Mouse (Mus musculus): ENCODE measurements at regions not wholly inside any gene's neighbourhood (a gene's known extent, or its start where the extent isn't known, plus 50 kb on each side); places are given as distances from the start of the nearest gene placed in this dataset.

- no peaks in the 10 kb centered on the region for H3K27me3 ChIP-seq (replicated peaks)
- no peak overlapping the region for H3K9ac ChIP-seq
- H3K4me2 ChIP-seq = no peak overlapping the region
- no peaks in the 10 kb centered on the region for H3K36me3 ChIP-seq (replicated peaks)
- no peak overlapping the region for H3K27ac ChIP-seq
- WGBS = 81% methylated on average over 5 of the region's 5 CpGs
- no peaks in the 10 kb centered on the region for H3K4me1 ChIP-seq
- H3K9me3 ChIP-seq = no peaks in the 10 kb centered on the region
- ATAC-seq (replicated peaks) = no peak
- H3K4me3 ChIP-seq = no peak overlapping the region
Measured at GRCm38 (mm10) chr7:71749886-71750285, 398.6 kb upstream of the Gm10295 start.

DNA sequence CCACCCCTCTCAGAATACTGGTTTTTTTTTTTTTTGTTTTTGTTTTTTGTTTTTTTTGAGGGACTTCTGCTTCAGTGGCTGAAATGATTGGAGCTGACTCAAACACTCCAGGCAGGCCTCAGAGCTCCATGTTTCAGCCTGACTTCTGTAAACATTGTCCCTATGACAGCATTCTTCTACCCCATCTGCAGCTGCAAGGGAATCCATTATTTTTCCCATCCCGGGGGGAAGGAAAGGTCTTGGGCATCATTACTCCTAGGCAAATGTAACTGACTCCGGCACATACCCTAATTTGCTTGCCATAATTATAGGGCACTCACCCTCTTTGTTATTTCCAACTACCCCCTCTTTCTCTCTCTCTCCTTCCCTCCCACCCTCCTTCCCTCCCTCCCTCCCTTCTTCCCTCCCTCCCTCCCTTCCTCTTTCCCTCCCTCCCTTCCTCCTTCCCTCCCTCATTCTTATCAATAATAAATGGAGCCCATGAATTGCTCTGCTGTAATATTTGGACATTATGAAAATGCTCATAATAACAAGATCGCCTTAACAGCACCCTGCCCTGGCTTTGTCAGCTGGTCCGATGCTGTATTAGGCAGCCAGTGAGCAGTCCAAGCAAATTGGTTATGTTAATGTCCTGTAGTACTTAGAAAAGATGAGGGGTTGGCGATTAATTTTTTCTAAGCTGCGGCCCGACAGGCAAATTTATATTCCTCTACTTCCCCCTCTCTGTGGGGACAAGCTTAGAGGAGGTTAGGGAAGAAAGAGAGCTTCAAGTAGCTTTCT lies 395.0 kb upstream of the Gm10295 start:
- Histone ChIP-seq H3K9ac (no peak overlapping the region), H3K27ac (no peak overlapping the region), H3K27me3 (replicated peaks) (no peaks in the 10 kb centered on the region), H3K4me1 (no peaks in the 10 kb centered on the region), H3K9me3 (no peaks in the 10 kb centered on the region), H3K4me3 (no peak overlapping the region), H3K4me2 (no peak overlapping the region), H3K36me3 (replicated peaks) (no peaks in the 10 kb centered on the region)
- ATAC-seq (replicated peaks) = peak; percentile 70; the same call in 1 of the 2 replicates
- 46% methylated on average over 7 of the region's 7 CpGs for WGBS

GRCm38 (mm10) chr7:71728509-71728908 lies 377.2 kb upstream of the Gm10295 start:
- Histone ChIP-seq H3K9me3 (no peaks in the 10 kb centered on the region), H3K4me2 (no peak overlapping the region), H3K4me1 (no peaks in the 10 kb centered on the region), H3K27ac (no peak overlapping the region), H3K9ac (no peak overlapping the region), H3K4me3 (no peak overlapping the region), H3K27me3 (replicated peaks) (no peaks in the 10 kb centered on the region), H3K36me3 (replicated peaks) (no peaks in the 10 kb centered on the region)
- no peak for ATAC-seq (replicated peaks)

GRCm38 (mm10) chr7:71708209-71708608 lies 356.9 kb upstream of the Gm10295 start:
- no peak for ATAC-seq (replicated peaks)
- no peaks in the 10 kb centered on the region for H3K27me3 ChIP-seq (replicated peaks)
- no peaks in the 10 kb centered on the region for H3K36me3 ChIP-seq (replicated peaks)
- H3K27ac ChIP-seq = no peak overlapping the region
- 73% methylated on average over 4 of the region's 4 CpGs for WGBS
- no peak overlapping the region for H3K4me2 ChIP-seq
- H3K9ac ChIP-seq = no peak overlapping the region
- no peaks in the 10 kb centered on the region for H3K9me3 ChIP-seq
- no peak overlapping the region for H3K4me3 ChIP-seq
- H3K4me1 ChIP-seq = peaks cover 9% of the 10 kb centered on the region; the same call in 1 of the 2 replicates

- Histone ChIP-seq H3K36me3 (replicated peaks) (no peaks in the 10 kb centered on the region), H3K4me1 (peaks cover 9% of the 10 kb centered on the region; the same call in 1 of the 2 replicates), H3K27me3 (replicated peaks) (no peaks in the 10 kb centered on the region), H3K4me2 (peak overlapping the region; percentile 97; the same call in 1 of the 2 replicates), H3K27ac (peak overlapping the region; percentile 81; the same call in 1 of the 2 replicates), H3K9ac (0 out of 2 replicates have a peak overlapping the region, but pooled peaks have one; percentile 91), H3K4me3 (no peak overlapping the region; the same call in 1 of the 2 replicates), H3K9me3 (no peaks in the 10 kb centered on the region)
- ATAC-seq (replicated peaks) = no peak
- 65% methylated on average over 3 of the region's 3 CpGs for WGBS
Measured at GRCm38 (mm10) chr7:71706201-71706600, 354.9 kb upstream of the Gm10295 start.

GRCm38 (mm10) chr7:71705426-71706050 lies 354.3 kb upstream of the Gm10295 start:
- H3K4me3 ChIP-seq = peak overlapping the region; percentile 59
- H3K9ac ChIP-seq = peak overlapping the region; percentile 91
- 0% methylated on average over 59 of the region's 59 CpGs for WGBS
- peak overlapping the region; percentile 97 for H3K4me2 ChIP-seq
- H3K27me3 ChIP-seq (replicated peaks) = no peaks in the 10 kb centered on the region
- peaks cover 9% of the 10 kb centered on the region; the same call in 1 of the 2 replicates for H3K4me1 ChIP-seq
- H3K9me3 ChIP-seq = no peaks in the 10 kb centered on the region
- H3K27ac ChIP-seq = peak overlapping the region; percentile 81
- no peaks in the 10 kb centered on the region for H3K36me3 ChIP-seq (replicated peaks)
- peak; percentile 90 for ATAC-seq (replicated peaks)

DNA sequence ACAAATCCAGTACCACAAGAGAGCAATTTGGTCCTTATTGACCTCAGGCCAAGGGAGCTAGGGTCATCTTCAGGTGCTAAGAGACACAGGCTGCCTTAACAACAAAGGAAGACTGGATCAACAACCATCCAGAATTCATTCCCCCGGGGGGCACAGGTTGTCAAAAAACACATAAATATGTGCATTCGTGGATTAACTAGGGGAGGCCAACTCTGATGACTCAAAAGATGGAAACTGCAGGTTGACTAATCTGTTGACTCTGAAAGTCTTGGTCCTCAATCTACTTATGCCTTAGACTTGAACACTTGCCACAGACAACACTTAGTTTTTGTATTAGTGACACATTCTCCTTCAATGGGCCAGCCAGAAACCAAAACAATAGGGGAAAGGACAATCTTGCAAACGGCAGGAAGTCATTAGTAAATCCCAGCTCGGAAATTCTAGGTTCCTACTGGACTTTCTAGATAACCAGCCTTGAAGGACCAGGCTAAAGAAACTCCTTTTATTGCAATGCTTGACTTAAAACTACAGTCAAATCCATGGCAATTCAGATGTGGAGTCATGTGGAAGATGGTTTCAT lies 353.5 kb upstream of the Gm10295 start:
- Histone ChIP-seq H3K4me1 (peaks cover 9% of the 10 kb centered on the region; the same call in 1 of the 2 replicates), H3K4me3 (peak overlapping the region; percentile 59), H3K9me3 (no peaks in the 10 kb centered on the region), H3K4me2 (peak overlapping the region; percentile 97), H3K36me3 (replicated peaks) (no peaks in the 10 kb centered on the region), H3K27me3 (replicated peaks) (no peaks in the 10 kb centered on the region), H3K27ac (peak overlapping the region; percentile 81; the same call in 1 of the 2 replicates), H3K9ac (no peak overlapping the region; the same call in 1 of the 2 replicates)
- WGBS = 55% methylated on average over 4 of the region's 4 CpGs
- no peak for ATAC-seq (replicated peaks)

Measured in midbrain, embryonic 15.5 days (tissue).